11 mouse cellular contexts compared by ENCODE assay signal in the genomic region with DNA sequence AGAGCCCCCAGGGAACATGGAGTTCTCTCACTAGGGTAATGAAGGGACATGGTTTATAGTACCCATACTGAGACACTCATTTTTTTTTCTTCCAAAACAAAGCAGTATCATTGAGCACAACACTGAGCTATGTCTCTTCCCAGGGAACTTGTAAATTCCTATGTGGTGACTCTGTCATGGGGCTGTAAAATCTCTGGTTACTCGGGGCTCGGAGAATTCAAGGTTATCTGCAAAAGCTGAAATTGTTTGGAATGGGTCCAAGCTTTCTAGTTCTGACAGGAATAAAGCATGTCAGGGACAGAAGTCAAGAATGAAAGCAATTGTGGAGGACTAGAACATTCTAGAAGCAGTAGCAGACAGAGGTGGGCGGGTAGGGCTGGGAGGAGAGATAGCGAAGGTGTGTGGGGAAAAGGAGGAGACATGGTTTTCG. TPM values are rescaled to one million over a fixed set of nuclear protein-coding genes. Genes with fewer than 3 reads are reported as not detected.
A peak's percentile ranks its signal among the peaks of the same experiment; 100 is the strongest.
DNase-seq lines count a peak whose midpoint lies in the region.
"Had no signal": no experiment of that assay in that cellular context is flagged by ENCODE, and none has a peak within 500 bp of the region (broad histone marks: within the 10 kb centered on the region; RNA-seq: fewer than 3 reads in every experiment).

No protein-coding gene starts in this region.

- no peaks in the 10 kb centered on the region for H3K27me3 ChIP-seq in heart, embryonic 10.5 days (ENCODE audit: insufficient read depth, poor library complexity, severe bottlenecking)
- H3K27me3 ChIP-seq: hindbrain, embryonic 15.5 days; liver, embryonic 15.5 days had no signal

- intact Hi-C loops in left cerebral cortex, postnatal 25 days (cut with DNase I), result no loop called here

- no peaks in the 10 kb centered on the region for H3K36me3 ChIP-seq in heart, embryonic 10.5 days
- H3K36me3 ChIP-seq: hindbrain, embryonic 15.5 days; liver, embryonic 15.5 days had no signal

- peak overlapping the region; percentile 66 for H3K27ac ChIP-seq in heart, embryonic 10.5 days
- H3K27ac ChIP-seq: hindbrain, embryonic 15.5 days; liver, embryonic 15.5 days had no signal

- WGBS in heart, embryonic 10.5 days, result 51% methylated on average over 5 of the region's 5 CpGs
- 24% methylated on average over 5 of the region's 5 CpGs for WGBS in large intestine, adult 2 months

- H3K4me3 ChIP-seq in heart, embryonic 10.5 days, result no peak overlapping the region
- H3K4me3 ChIP-seq: hindbrain, embryonic 15.5 days; liver, embryonic 15.5 days had no signal

- DNase-seq in kidney, adult 9 months, result peak; percentile 50
- DNase-seq in kidney, adult 18-20 months, result no peak
- DNase-seq in adipocyte (ENCODE audit: low spot score), result peak; percentile 30
- no peak for DNase-seq in heart, embryonic 10.5 days (ENCODE audit: low spot score)
- peak; percentile 64 for DNase-seq in large intestine, adult 2 months (ENCODE audit: low read depth, low spot score)
- no peak for DNase-seq in ovary, postnatal 14 days (ENCODE audit: low spot score)
- no peak for DNase-seq in layer of hippocampus, postnatal 36 days
- DNase-seq in left cerebral cortex, postnatal 25 days (ENCODE audit: low spot score in 2 of 2), result no peak
- DNase-seq: cerebellum, postnatal 25 days had no signal

- H3K9me3 ChIP-seq in heart, embryonic 10.5 days, result no peaks in the 10 kb centered on the region
- H3K9me3 ChIP-seq: hindbrain, embryonic 15.5 days; liver, embryonic 15.5 days had no signal

- peaks cover 23% of the 10 kb centered on the region for H3K4me1 ChIP-seq in heart, embryonic 10.5 days
- H3K4me1 ChIP-seq: liver, embryonic 15.5 days had no signal

RNA-seq across cellular contexts. Expression of a gene that starts 36.6 kb away (rescaled TPM):
- polyA plus RNA-seq in heart, embryonic 10.5 days (2016; fragmentation: Nextera tagmentation; extraction: Ambion mirVana), result 57.9 and 60.2 TPM in 2 replicates
- 19.0 and 20.8 TPM in 2 replicates for polyA plus RNA-seq in large intestine, adult 2 months (2012; rRNA removed)
- 10 to 100 TPM; 28.2 to 31.4 TPM for total RNA-seq in layer of hippocampus, postnatal 36 days (2021)
- 10 to 100 TPM; 35.6 to 35.7 TPM for total RNA-seq in left cerebral cortex, postnatal 25 days (2021)

RNA-seq across cellular contexts. Expression of a gene that starts 36.6 kb away (rescaled TPM):
- 93.6 and 96.0 TPM in 2 replicates for polyA plus RNA-seq in heart, embryonic 10.5 days (2016; fragmentation: Nextera tagmentation; extraction: Ambion mirVana)
- 18.2 and 21.7 TPM in 2 replicates for polyA plus RNA-seq in large intestine, adult 2 months (2012; rRNA removed)
- 10 to 100 TPM; 26.9 to 27.0 TPM for total RNA-seq in layer of hippocampus, postnatal 36 days (2021)
- total RNA-seq in left cerebral cortex, postnatal 25 days (2021), result 10 to 100 TPM; 28.1 to 29.3 TPM

Comparison
In these comparisons a context has a peak if more than half of its experiments do, and no peak if none do; other contexts are left out.
1. DNase-seq: peak in kidney, adult 9 months (single experiment), adipocyte (single experiment) and large intestine, adult 2 months (single experiment); none in kidney, adult 18-20 months (single experiment), heart, embryonic 10.5 days (single experiment), ovary, postnatal 14 days (single experiment), layer of hippocampus, postnatal 36 days (0 of 2) and left cerebral cortex, postnatal 25 days (0 of 2).